Mouse (Mus musculus) liver, embryonic 15.5 days (tissue): ENCODE measurements around the gene Cdsn. TPM values are rescaled to one million over a fixed set of nuclear protein-coding genes. Genes with fewer than 3 reads are reported as not detected.

Experiments used
- ATAC-seq: fragments of 200-750 bp; cut with Nextera tagmentation; 2 replicates; pipeline ENCODE4 v1.8.0; 2017; ENCODE audit warnings: moderate number of reproducible peaks, mild to moderate bottlenecking, moderate library complexity; ENCODE audit not compliant: insufficient read depth
- H3K27ac ChIP-seq: fragments of 300-500 bp; sonication (generic); replicated peaks from 2 replicates; pipeline ENCODE4 v1.5.1; 2015; ENCODE audit warnings: mild to moderate bottlenecking, inconsistent platforms
- H3K27me3 ChIP-seq: fragments of 300-500 bp; sonication (generic); 2 replicates; pipeline ENCODE4 v1.6.1; 2015; ENCODE audit warnings: mild to moderate bottlenecking, inconsistent platforms
- H3K36me3 ChIP-seq: fragments of 300-500 bp; sonication (generic); replicated peaks from 2 replicates; pipeline ENCODE4 v1.6.1; 2015; ENCODE audit warnings: moderate library complexity, mild to moderate bottlenecking, inconsistent platforms
- H3K4me1 ChIP-seq: fragments of 300-500 bp; sonication (generic); replicated peaks from 2 replicates; pipeline ENCODE4 v1.6.1; 2015; ENCODE audit warnings: inconsistent platforms
- H3K4me2 ChIP-seq: fragments of 300-500 bp; sonication (generic); 2 replicates; pipeline ENCODE4 v1.6.1; 2015; ENCODE audit warnings: moderate library complexity, mild to moderate bottlenecking, inconsistent platforms
- H3K4me3 ChIP-seq: fragments of 300-500 bp; sonication (generic); replicated peaks from 2 replicates; pipeline ENCODE4 v1.5.1; 2015; ENCODE audit warnings: mild to moderate bottlenecking, inconsistent platforms
- H3K9ac ChIP-seq: fragments of 300-500 bp; sonication (generic); 2 replicates; pipeline ENCODE4 v1.6.1; 2015; ENCODE audit warnings: moderate library complexity, mild to moderate bottlenecking, inconsistent platforms
- H3K9me3 ChIP-seq: fragments of 300-500 bp; sonication (generic); replicated peaks from 2 replicates; pipeline ENCODE4 v1.6.1; 2016; ENCODE audit warnings: inconsistent platforms
- WGBS: fragments of 180-500 bp; shearing (Covaris S2); methylation state at CpG from one replicate; pipeline ENCODE4 v1.1.7; 2015; ENCODE audit warnings: mixed read lengths; ENCODE audit not compliant: insufficient replicate concordance; 5-methylcytosine and 5-hydroxymethylcytosine counted together
- polyA plus RNA-seq: library from polyadenylated mRNA; unstranded; fragments of >200 nt; fragmentation: Nextera tagmentation; extraction: Ambion mirVana; gene quantifications from 2 replicates; pipeline ENCODE4 v1.2.1, GENCODE M21; 2015

The Cdsn gene
- polyA plus RNA-seq, 1 experiment from 2014 or later: 0.03 TPM

- 0 out of 2 replicates have a peak overlapping the region, but pooled peaks have one; percentile 7 for H3K4me3 ChIP-seq
- H3K9ac ChIP-seq: no peak overlapping the region
- no peaks in the 10 kb centered on the region for H3K9me3 ChIP-seq
- H3K4me2 ChIP-seq: no peak overlapping the region
- peaks cover 39% of the 10 kb centered on the region for H3K4me1 ChIP-seq
- ATAC-seq: no peak
- 88% methylated on average over 7 of the region's 7 CpGs for WGBS
- peaks cover 28% of the 10 kb centered on the region for H3K36me3 ChIP-seq
- H3K27me3 ChIP-seq: peaks cover 16% of the 10 kb centered on the region
- no peak overlapping the region for H3K27ac ChIP-seq
Observed at GRCm38 (mm10) chr17:35512916-35513626, 38.9 kb upstream of the Cdsn start.

- H3K4me3 ChIP-seq: peak overlapping the region; percentile 72
- H3K27me3 ChIP-seq: peaks cover 10% of the 10 kb centered on the region
- peak overlapping the region; percentile 87 for H3K4me2 ChIP-seq
- WGBS: 9% methylated on average over 2 of the region's 2 CpGs
- H3K4me1 ChIP-seq: peaks cover 43% of the 10 kb centered on the region
- H3K36me3 ChIP-seq: peaks cover 28% of the 10 kb centered on the region
- H3K27ac ChIP-seq: no peak overlapping the region
- peak overlapping the region; percentile 64 for H3K9ac ChIP-seq
- no peak for ATAC-seq
- no peaks in the 10 kb centered on the region for H3K9me3 ChIP-seq
Observed at GRCm38 (mm10) chr17:35513886-35514285, 38.0 kb upstream of the Cdsn start.

GRCm38 (mm10) chr17:35514756-35515155 is 37.2 kb upstream of the Cdsn start:
- peaks cover 43% of the 10 kb centered on the region for H3K4me1 ChIP-seq
- no peak for ATAC-seq
- H3K4me2 ChIP-seq: peak overlapping the region; percentile 87
- H3K4me3 ChIP-seq: peak overlapping the region; percentile 72
- H3K9me3 ChIP-seq: no peaks in the 10 kb centered on the region
- H3K27me3 ChIP-seq: peaks cover 1% of the 10 kb centered on the region; the same call in 1 of the 2 replicates
- H3K36me3 ChIP-seq: peaks cover 28% of the 10 kb centered on the region
- 74% methylated on average over 6 of the region's 6 CpGs for WGBS
- peak overlapping the region; percentile 64 for H3K9ac ChIP-seq
- no peak overlapping the region for H3K27ac ChIP-seq

- 9% methylated on average over 25 of the region's 25 CpGs for WGBS
- peak overlapping the region; percentile 35 for H3K27ac ChIP-seq
- H3K9me3 ChIP-seq: no peaks in the 10 kb centered on the region
- H3K36me3 ChIP-seq: peaks cover 35% of the 10 kb centered on the region
- H3K4me2 ChIP-seq: peak overlapping the region; percentile 87
- ATAC-seq: peak; percentile 3; the same call in 1 of the 2 replicates
- H3K27me3 ChIP-seq: no peaks in the 10 kb centered on the region
- H3K4me1 ChIP-seq: peaks cover 43% of the 10 kb centered on the region
- H3K9ac ChIP-seq: peak overlapping the region; percentile 64
- H3K4me3 ChIP-seq: peak overlapping the region; percentile 72
Observed at GRCm38 (mm10) chr17:35515911-35516640, 35.9 kb upstream of the Cdsn start.

- Histone ChIP-seq H3K4me3 (peak within 1 kb of the TSS; percentile 72), H3K27me3 (no peaks in the 10 kb centered on the region), H3K36me3 (peaks cover 40% of the 10 kb centered on the region), H3K4me2 (peak within 1 kb of the TSS; percentile 87), H3K4me1 (peaks cover 43% of the 10 kb centered on the region), H3K9me3 (no peaks in the 10 kb centered on the region), H3K9ac (peak within 1 kb of the TSS; percentile 64), H3K27ac (peak within 1 kb of the TSS; percentile 78)
- ATAC-seq: peak; percentile 94
- under 1% methylated on average over 67 of the region's 67 CpGs for WGBS
Observed at GRCm38 (mm10) chr17:35516652-35517500, 35.1 kb upstream of the Cdsn start, which contains the start of the genes Tcf19 and Cchcr1. Gene Tcf19 (minus strand): TSS chr17:35516824. Gene Cchcr1 (plus strand): TSS chr17:35517100.

GRCm38 (mm10) chr17:35517526-35517925 is 34.4 kb upstream of the Cdsn start:
- H3K4me1 ChIP-seq: peaks cover 43% of the 10 kb centered on the region
- peak overlapping the region; percentile 78 for H3K27ac ChIP-seq
- H3K36me3 ChIP-seq: peaks cover 38% of the 10 kb centered on the region
- no peak for ATAC-seq
- H3K9me3 ChIP-seq: no peaks in the 10 kb centered on the region
- H3K9ac ChIP-seq: peak overlapping the region; percentile 61
- peak overlapping the region; percentile 72 for H3K4me3 ChIP-seq
- 14% methylated on average over 12 of the region's 12 CpGs for WGBS
- H3K4me2 ChIP-seq: peak overlapping the region; percentile 87
- H3K27me3 ChIP-seq: no peaks in the 10 kb centered on the region

GRCm38 (mm10) chr17:35524354-35524753 is 27.6 kb upstream of the Cdsn start:
- Histone ChIP-seq H3K4me3 (no peak overlapping the region), H3K9me3 (no peaks in the 10 kb centered on the region), H3K4me2 (no peak overlapping the region), H3K36me3 (peaks cover 55% of the 10 kb centered on the region), H3K27me3 (no peaks in the 10 kb centered on the region), H3K27ac (no peak overlapping the region), H3K9ac (no peak overlapping the region), H3K4me1 (no peaks in the 10 kb centered on the region)
- no peak; the same call in 1 of the 2 replicates for ATAC-seq
- 79% methylated on average over 9 of the region's 9 CpGs for WGBS

GRCm38 (mm10) chr17:35526644-35527043 is 25.3 kb upstream of the Cdsn start:
- H3K27ac ChIP-seq: no peak overlapping the region
- H3K9ac ChIP-seq: no peak overlapping the region
- no peak for ATAC-seq
- H3K4me3 ChIP-seq: no peak overlapping the region
- peaks cover 59% of the 10 kb centered on the region for H3K36me3 ChIP-seq
- WGBS: 38% methylated on average over 8 of the region's 8 CpGs
- H3K4me2 ChIP-seq: no peak overlapping the region
- H3K27me3 ChIP-seq: no peaks in the 10 kb centered on the region
- H3K9me3 ChIP-seq: no peaks in the 10 kb centered on the region
- no peaks in the 10 kb centered on the region for H3K4me1 ChIP-seq

- peaks cover 29% of the 10 kb centered on the region for H3K36me3 ChIP-seq
- ATAC-seq: no peak
- H3K4me2 ChIP-seq: no peak overlapping the region
- 9% methylated on average over 3 of the region's 3 CpGs for WGBS
- no peaks in the 10 kb centered on the region for H3K9me3 ChIP-seq
- H3K9ac ChIP-seq: no peak overlapping the region
- no peaks in the 10 kb centered on the region for H3K4me1 ChIP-seq
- peaks cover 7% of the 10 kb centered on the region; the same call in 1 of the 2 replicates for H3K27me3 ChIP-seq
- no peak overlapping the region for H3K4me3 ChIP-seq
- no peak overlapping the region for H3K27ac ChIP-seq
Observed at GRCm38 (mm10) chr17:35532360-35532759, 19.6 kb upstream of the Cdsn start.

- 21% methylated on average over 7 of the region's 7 CpGs for WGBS
- Histone ChIP-seq H3K4me3 (no peak within 1 kb of the TSS), H3K36me3 (peaks cover 29% of the 10 kb centered on the region), H3K27ac (no peak within 1 kb of the TSS), H3K27me3 (peaks cover 7% of the 10 kb centered on the region; the same call in 1 of the 2 replicates), H3K9me3 (no peaks in the 10 kb centered on the region), H3K4me1 (no peaks in the 10 kb centered on the region), H3K9ac (no peak within 1 kb of the TSS), H3K4me2 (no peak within 1 kb of the TSS)
- no peak for ATAC-seq
Observed at GRCm38 (mm10) chr17:35532901-35533300, 19.0 kb upstream of the Cdsn start, which contains the start of gene Psors1c2. Gene Psors1c2 (plus strand): TSS chr17:35533201.
